Mouse (Mus musculus): ENCODE results near the gene Slc39a9. TPM values are rescaled to one million over a fixed set of nuclear protein-coding genes. Genes with fewer than 3 reads are reported as not detected.

Gene Slc39a9
- polyA plus RNA-seq, 1 experiment from 2014 or later, result 24.4 TPM

- Histone ChIP-seq H3K27ac (no peak overlapping the region), H3K4me3 (no peak overlapping the region), H3K4me1 (no peaks in the 10 kb centered on the region), H3K9ac (no peak overlapping the region), H3K36me3 (peaks cover 32% of the 10 kb centered on the region), H3K27me3 (no peaks in the 10 kb centered on the region), H3K4me2 (no peak overlapping the region), H3K9me3 (no peaks in the 10 kb centered on the region)
- ATAC-seq (ENCODE audit: insufficient number of reproducible peaks, low FRiP score, low TSS enrichment, low read depth), result no peak
- WGBS, result 88% methylated on average over 10 of the region's 10 CpGs
Observed at GRCm38 (mm10) chr12:80662322-80662721, 18.6 kb downstream of the Slc39a9 start.

- Histone ChIP-seq H3K4me3 (no peak overlapping the region), H3K36me3 (peaks cover 39% of the 10 kb centered on the region), H3K9me3 (no peaks in the 10 kb centered on the region), H3K4me2 (no peak overlapping the region), H3K27me3 (no peaks in the 10 kb centered on the region), H3K27ac (no peak overlapping the region), H3K9ac (no peak overlapping the region), H3K4me1 (no peaks in the 10 kb centered on the region)
- no peak for ATAC-seq (ENCODE audit: insufficient number of reproducible peaks, low FRiP score, low TSS enrichment, low read depth)
- WGBS, result 84% methylated on average over 2 of the region's 2 CpGs
Observed at GRCm38 (mm10) chr12:80663935-80664334, 20.3 kb downstream of the Slc39a9 start.

GRCm38 (mm10) chr12:80668391-80668790 lies 24.7 kb downstream of the Slc39a9 start:
- Histone ChIP-seq H3K36me3 (peaks cover 38% of the 10 kb centered on the region), H3K4me1 (no peaks in the 10 kb centered on the region), H3K4me3 (no peak overlapping the region), H3K27ac (no peak overlapping the region), H3K9me3 (no peaks in the 10 kb centered on the region), H3K4me2 (no peak overlapping the region), H3K9ac (no peak overlapping the region), H3K27me3 (no peaks in the 10 kb centered on the region)
- WGBS, result 81% methylated on average over 2 of the region's 2 CpGs
- no peak for ATAC-seq (ENCODE audit: insufficient number of reproducible peaks, low FRiP score, low TSS enrichment, low read depth)

- WGBS, result 18% methylated on average over 3 of the region's 3 CpGs
- peaks cover 55% of the 10 kb centered on the region for H3K36me3 ChIP-seq
- H3K9me3 ChIP-seq, result no peaks in the 10 kb centered on the region
Observed at GRCm38 (mm10) chr12:80673170-80673569, 29.5 kb downstream of the Slc39a9 start.

GRCm38 (mm10) chr12:80681340-80681739 lies 37.7 kb downstream of the Slc39a9 start:
- Histone ChIP-seq H3K4me2 (no peak overlapping the region), H3K36me3 (peaks cover 31% of the 10 kb centered on the region), H3K9me3 (no peaks in the 10 kb centered on the region), H3K27me3 (no peaks in the 10 kb centered on the region), H3K4me1 (no peaks in the 10 kb centered on the region), H3K4me3 (no peak overlapping the region), H3K27ac (no peak overlapping the region), H3K9ac (no peak overlapping the region)
- 85% methylated on average over 1 of the region's 1 CpGs for WGBS
- ATAC-seq (ENCODE audit: insufficient number of reproducible peaks, low FRiP score, low TSS enrichment, low read depth), result no peak

More at GRCm38 (mm10) chr12:80673170-80673569, 29.5 kb downstream of the Slc39a9 start:
- ATAC-seq (ENCODE audit: insufficient number of reproducible peaks, low FRiP score, low TSS enrichment, low read depth), result no peak
- Histone ChIP-seq H3K4me1 (no peaks in the 10 kb centered on the region), H3K4me3 (no peak overlapping the region), H3K4me2 (no peak overlapping the region), H3K27me3 (no peaks in the 10 kb centered on the region), H3K9ac (no peak overlapping the region), H3K27ac (no peak overlapping the region)

GRCm38 (mm10) chr12:80683554-80683953 lies 39.9 kb downstream of the Slc39a9 start:
- Histone ChIP-seq H3K36me3 (peaks cover 17% of the 10 kb centered on the region), H3K9ac (no peak overlapping the region), H3K4me1 (peaks cover 5% of the 10 kb centered on the region; the same call in 1 of the 2 replicates), H3K27ac (no peak overlapping the region), H3K9me3 (no peaks in the 10 kb centered on the region), H3K27me3 (no peaks in the 10 kb centered on the region), H3K4me3 (no peak overlapping the region), H3K4me2 (no peak overlapping the region)
- ATAC-seq (ENCODE audit: insufficient number of reproducible peaks, low FRiP score, low TSS enrichment, low read depth), result no peak
- 90% methylated on average over 3 of the region's 3 CpGs for WGBS

GRCm38 (mm10) chr12:80684316-80684715 lies 40.6 kb downstream of the Slc39a9 start:
- Histone ChIP-seq H3K4me3 (no peak overlapping the region), H3K4me2 (no peak overlapping the region), H3K36me3 (peaks cover 12% of the 10 kb centered on the region), H3K27me3 (no peaks in the 10 kb centered on the region), H3K9ac (no peak overlapping the region), H3K9me3 (no peaks in the 10 kb centered on the region), H3K27ac (no peak overlapping the region), H3K4me1 (peaks cover 5% of the 10 kb centered on the region; the same call in 1 of the 2 replicates)
- WGBS, result 82% methylated on average over 3 of the region's 3 CpGs
- no peak for ATAC-seq (ENCODE audit: insufficient number of reproducible peaks, low FRiP score, low TSS enrichment, low read depth)

GRCm38 (mm10) chr12:80687788-80688211 lies 44.1 kb downstream of the Slc39a9 start:
- Histone ChIP-seq H3K9me3 (no peaks in the 10 kb centered on the region), H3K27me3 (peaks cover 28% of the 10 kb centered on the region), H3K9ac (no peak overlapping the region), H3K4me1 (peaks cover 18% of the 10 kb centered on the region), H3K4me3 (no peak overlapping the region), H3K4me2 (peak overlapping the region; percentile 19; the same call in 1 of the 2 replicates), H3K36me3 (no peaks in the 10 kb centered on the region), H3K27ac (no peak overlapping the region)
- 49% methylated on average over 10 of the region's 10 CpGs for WGBS
- ATAC-seq (ENCODE audit: insufficient number of reproducible peaks, low FRiP score, low TSS enrichment, low read depth), result no peak

GRCm38 (mm10) chr12:80689696-80690095 lies 46.0 kb downstream of the Slc39a9 start:
- Histone ChIP-seq H3K36me3 (no peaks in the 10 kb centered on the region), H3K9ac (no peak overlapping the region), H3K4me1 (peaks cover 23% of the 10 kb centered on the region), H3K4me3 (no peak overlapping the region), H3K27me3 (peaks cover 43% of the 10 kb centered on the region), H3K4me2 (no peak overlapping the region), H3K9me3 (no peaks in the 10 kb centered on the region), H3K27ac (no peak overlapping the region)
- 67% methylated on average over 5 of the region's 5 CpGs for WGBS
- ATAC-seq (ENCODE audit: insufficient number of reproducible peaks, low FRiP score, low TSS enrichment, low read depth), result no peak

- H3K27ac ChIP-seq, result no peak overlapping the region
- no peak overlapping the region for H3K4me3 ChIP-seq
- ATAC-seq (ENCODE audit: insufficient number of reproducible peaks, low FRiP score, low TSS enrichment, low read depth), result no peak
- H3K9me3 ChIP-seq, result no peaks in the 10 kb centered on the region
- peaks cover 23% of the 10 kb centered on the region for H3K4me1 ChIP-seq
- 9% methylated on average over 12 of the region's 12 CpGs for WGBS
- H3K27me3 ChIP-seq, result peaks cover 52% of the 10 kb centered on the region
- H3K9ac ChIP-seq, result no peak overlapping the region
- no peaks in the 10 kb centered on the region for H3K36me3 ChIP-seq
- H3K4me2 ChIP-seq, result no peak overlapping the region
Observed at GRCm38 (mm10) chr12:80691671-80692091, 48.0 kb downstream of the Slc39a9 start.

GRCm38 (mm10) chr12:80692269-80692972 lies 48.7 kb downstream of the Slc39a9 start, which contains the start of gene Plekhd1:
Gene Plekhd1 (plus strand): TSS chr12:80692591.
- Histone ChIP-seq H3K9ac (no peak within 1 kb of the TSS), H3K36me3 (no peaks in the 10 kb centered on the region), H3K9me3 (no peaks in the 10 kb centered on the region), H3K4me1 (peaks cover 23% of the 10 kb centered on the region), H3K27me3 (peaks cover 52% of the 10 kb centered on the region), H3K4me3 (peak within 1 kb of the TSS; percentile 35), H3K27ac (no peak within 1 kb of the TSS), H3K4me2 (peak within 1 kb of the TSS; percentile 66)
- ATAC-seq (ENCODE audit: insufficient number of reproducible peaks, low FRiP score, low TSS enrichment, low read depth), result peak; percentile 44; the same call in 1 of the 2 replicates
- 1% methylated on average over 52 of the region's 52 CpGs for WGBS

- ATAC-seq (ENCODE audit: insufficient number of reproducible peaks, low FRiP score, low TSS enrichment, low read depth), result no peak
- Histone ChIP-seq H3K27ac (no peak overlapping the region), H3K4me2 (no peak overlapping the region), H3K36me3 (no peaks in the 10 kb centered on the region), H3K9ac (no peak overlapping the region), H3K4me1 (peaks cover 17% of the 10 kb centered on the region), H3K4me3 (no peak overlapping the region), H3K27me3 (peaks cover 52% of the 10 kb centered on the region), H3K9me3 (no peaks in the 10 kb centered on the region)
- WGBS, result 22% methylated on average over 2 of the region's 2 CpGs
Observed at GRCm38 (mm10) chr12:80693700-80694099, 50.0 kb downstream of the Slc39a9 start.

Measured in limb, embryonic 15.5 days (tissue).